ENCODE assay signal across 23 mouse cellular contexts in genomic region chr7:123273056-123273455, GRCm38 (mm10). TPM values are rescaled to one million over a fixed set of nuclear protein-coding genes. Genes with fewer than 3 reads are reported as not detected.
DNase-seq lines count a peak whose midpoint lies in the region; ATAC-seq and TF ChIP-seq lines count a peak whose summit lies in the region.
"Had no signal": no experiment of that assay in that cellular context is flagged by ENCODE, and none has a peak within 500 bp of the region (broad histone marks: within the 10 kb centered on the region; RNA-seq: fewer than 3 reads in every experiment).

No protein-coding gene starts in this region.

- no peak for DNase-seq in heart, adult 2 months
- no peak for DNase-seq in midbrain, embryonic 10.5 days (ENCODE audit: low spot score)
- DNase-seq in Patski (ENCODE audit: low read depth, low spot score) = no peak
- no peak for DNase-seq in neural tube, embryonic 10.5 days (ENCODE audit: extremely low spot score, low spot score)
- DNase-seq: adrenal gland, postnatal 36 days; cerebellum, adult 9-11 months; gastrocnemius, postnatal 36 days; lung, postnatal 4 days; retina, postnatal 1 day; thymus, adult 18-20 months; thymus, postnatal 4 days had no signal

- ATAC-seq in heart, embryonic 16.5 days (replicated peaks; ENCODE audit: extremely low read depth, insufficient read depth, low FRiP score) = peak; percentile 58
- no peak for ATAC-seq in midbrain, embryonic 16.5 days
- ATAC-seq in Patski = peak; percentile 27
- ATAC-seq in megakaryocyte-erythroid progenitor cell, adult 5-6 weeks (replicated peaks; ENCODE audit: low FRiP score, low TSS enrichment, poor library complexity, severe bottlenecking) = no peak
- ATAC-seq: forebrain, embryonic 14.5 days; intestine, postnatal 0 days had no signal

- no peak for TF ChIP-seq POLR2A in heart, adult 2 months (IDR thresholded peaks at IDR 0.05; ENCODE audit: insufficient read depth, low read depth, low read length)

- no peaks in the 10 kb centered on the region for H3K27me3 ChIP-seq in heart, embryonic 16.5 days (ENCODE audit: control insufficient read depth, insufficient read depth, low read length)
- H3K27me3 ChIP-seq in heart, adult 2 months (ENCODE audit: control insufficient read depth, insufficient read depth, low read length) = no peaks in the 10 kb centered on the region
- H3K27me3 ChIP-seq in midbrain, embryonic 10.5 days (ENCODE audit: low read depth, poor library complexity, severe bottlenecking) = no peaks in the 10 kb centered on the region
- H3K27me3 ChIP-seq in midbrain, embryonic 16.5 days (ENCODE audit: control insufficient read depth, insufficient read depth, low read depth, low read length) = no peaks in the 10 kb centered on the region
- no peaks in the 10 kb centered on the region for H3K27me3 ChIP-seq in Patski
- H3K27me3 ChIP-seq: embryonic facial prominence, embryonic 12.5 days; lung, embryonic 15.5 days; stomach, embryonic 15.5 days had no signal

- intact Hi-C loops in heart, adult 2 months (cut with DNase I) = no loop called here

- TF ChIP-seq CTCF in heart, adult 2 months (IDR thresholded peaks at IDR 0.05) = no peak
- TF ChIP-seq CTCF in Patski (IDR thresholded peaks at IDR 0.05) = no peak

- no peak for TF ChIP-seq EP300 in heart, adult 2 months (IDR thresholded peaks at IDR 0.05; ENCODE audit: insufficient read depth, low read depth, low read length)

- no peak overlapping the region for H3K9ac ChIP-seq in heart, embryonic 16.5 days (ENCODE audit: low read length)
- H3K9ac ChIP-seq in heart, adult 2 months (ENCODE audit: low read depth, low read length) = no peak overlapping the region
- no peak overlapping the region for H3K9ac ChIP-seq in midbrain, embryonic 16.5 days (ENCODE audit: low read depth, low read length)
- H3K9ac ChIP-seq: embryonic facial prominence, embryonic 12.5 days; liver, embryonic 14.5 days; lung, embryonic 15.5 days; stomach, embryonic 15.5 days had no signal

- H3K4me1 ChIP-seq in heart, embryonic 16.5 days (ENCODE audit: control insufficient read depth, insufficient read depth, low read length) = no peaks in the 10 kb centered on the region
- H3K4me1 ChIP-seq in heart, adult 2 months (ENCODE audit: control insufficient read depth, insufficient read depth, low read length) = no peaks in the 10 kb centered on the region
- peaks cover 6% of the 10 kb centered on the region for H3K4me1 ChIP-seq in midbrain, embryonic 10.5 days
- no peaks in the 10 kb centered on the region for H3K4me1 ChIP-seq in midbrain, embryonic 16.5 days (ENCODE audit: control insufficient read depth, insufficient read depth, low read length)
- H3K4me1 ChIP-seq: embryonic facial prominence, embryonic 12.5 days; lung, embryonic 15.5 days; stomach, embryonic 15.5 days had no signal

- no peak overlapping the region for H3K4me3 ChIP-seq in heart, embryonic 16.5 days (ENCODE audit: low read length)
- no peak overlapping the region for H3K4me3 ChIP-seq in heart, adult 2 months
- H3K4me3 ChIP-seq in midbrain, embryonic 10.5 days = no peak overlapping the region
- no peak overlapping the region for H3K4me3 ChIP-seq in midbrain, embryonic 16.5 days (ENCODE audit: low read depth, low read length)
- H3K4me3 ChIP-seq: embryonic facial prominence, embryonic 12.5 days; heart, embryonic 10.5 days; lung, embryonic 15.5 days; stomach, embryonic 15.5 days had no signal

- no peaks in the 10 kb centered on the region for H3K79me2 ChIP-seq in heart, adult 2 months (replicated peaks; ENCODE audit: control insufficient read depth, insufficient read depth, low read length)

- H3K27ac ChIP-seq in heart, embryonic 16.5 days (ENCODE audit: low read length) = no peak overlapping the region
- no peak overlapping the region for H3K27ac ChIP-seq in heart, adult 2 months
- peak overlapping the region; percentile 33 for H3K27ac ChIP-seq in midbrain, embryonic 10.5 days (replicated peaks)
- no peak overlapping the region for H3K27ac ChIP-seq in midbrain, embryonic 16.5 days (ENCODE audit: low read length)
- H3K27ac ChIP-seq: embryonic facial prominence, embryonic 12.5 days; heart, embryonic 10.5 days; kidney, postnatal 0 days; liver, embryonic 14.5 days; lung, embryonic 15.5 days; stomach, embryonic 15.5 days had no signal

- no peaks in the 10 kb centered on the region; the same call in 1 of the 2 replicates for H3K36me3 ChIP-seq in heart, embryonic 16.5 days (ENCODE audit: control insufficient read depth, insufficient read depth)
- no peaks in the 10 kb centered on the region for H3K36me3 ChIP-seq in heart, adult 2 months (ENCODE audit: control insufficient read depth, insufficient read depth, low read length)
- H3K36me3 ChIP-seq in midbrain, embryonic 10.5 days = peaks cover 14% of the 10 kb centered on the region
- H3K36me3 ChIP-seq in midbrain, embryonic 16.5 days (ENCODE audit: control insufficient read depth, insufficient read depth, low read length) = no peaks in the 10 kb centered on the region
- H3K36me3 ChIP-seq: stomach, embryonic 15.5 days had no signal

- in situ Hi-C loops in Patski (cut with MboI; ENCODE audit: low pct_unique_long_range_greater_than_20kb) = no loop called here

- no peaks in the 10 kb centered on the region for H3K9me3 ChIP-seq in heart, embryonic 16.5 days (replicated peaks; ENCODE audit: control insufficient read depth, low read length)
- H3K9me3 ChIP-seq in midbrain, embryonic 10.5 days (replicated peaks) = no peaks in the 10 kb centered on the region
- H3K9me3 ChIP-seq in midbrain, embryonic 16.5 days (replicated peaks; ENCODE audit: control insufficient read depth, low read length, poor library complexity, severe bottlenecking) = no peaks in the 10 kb centered on the region
- H3K9me3 ChIP-seq: embryonic facial prominence, embryonic 12.5 days; heart, embryonic 10.5 days; lung, embryonic 15.5 days; stomach, embryonic 15.5 days had no signal

- POLR2A ChIA-PET in Patski (lab: Charles Lee) = no interaction called here

- H3K4me2 ChIP-seq in heart, embryonic 16.5 days (ENCODE audit: low read depth, low read length) = no peak overlapping the region
- H3K4me2 ChIP-seq in midbrain, embryonic 16.5 days (ENCODE audit: low read length) = no peak overlapping the region
- H3K4me2 ChIP-seq: embryonic facial prominence, embryonic 12.5 days; lung, embryonic 15.5 days; midbrain, embryonic 11.5 days; stomach, embryonic 15.5 days had no signal

- CTCF ChIA-PET in Patski (lab: Charles Lee) = no interaction called here

- WGBS in heart, embryonic 16.5 days = 47% methylated on average over 11 of the region's 11 CpGs
- WGBS in heart, adult 2 months = 36% methylated on average over 11 of the region's 11 CpGs
- WGBS in midbrain, embryonic 10.5 days = 80% methylated on average over 11 of the region's 11 CpGs
- WGBS in midbrain, embryonic 16.5 days = 55% methylated on average over 11 of the region's 11 CpGs

RNA-seq across cellular contexts. Expression of gene Slc5a11, which starts 58.5 kb away (rescaled TPM):
- polyA plus RNA-seq in heart, embryonic 16.5 days (2015; fragmentation: Nextera tagmentation; extraction: Ambion mirVana) = 0.07 and 0.11 TPM in 2 replicates
- not detected for total RNA-seq in heart, adult 2 months (2021)
- 0.10 TPM in 1 of 2 replicates, not detected in the other for polyA plus RNA-seq in heart, adult 2 months (2012; rRNA removed)
- 0.26 and 0.27 TPM in 2 replicates for polyA plus RNA-seq in midbrain, embryonic 10.5 days (2016; fragmentation: Nextera tagmentation; extraction: Ambion mirVana)
- polyA plus RNA-seq in midbrain, embryonic 16.5 days (2015; fragmentation: Nextera tagmentation; extraction: Ambion mirVana) = 0.30 and 0.45 TPM in 2 replicates
- polyA plus RNA-seq in Patski (2021) = not detected
- total RNA-seq in megakaryocyte-erythroid progenitor cell, adult 5-6 weeks (2014; fragmentation: Nextera tagmentation) = not detected in 2 replicates
- not detected in 2 replicates for total RNA-seq in megakaryocyte-erythroid progenitor cell, adult 5-6 weeks (2017)
- total RNA-seq: adrenal gland, postnatal 36 days; gastrocnemius, postnatal 36 days had no signal

Comparison
In these comparisons a context has a peak if more than half of its experiments do, and no peak if none do; other contexts are left out.
1. ATAC-seq: peak in heart, embryonic 16.5 days (single experiment) and Patski (single experiment); none in midbrain, embryonic 16.5 days (single experiment) and megakaryocyte-erythroid progenitor cell, adult 5-6 weeks (single experiment).